Mouse (Mus musculus) heart, adult 2 months (tissue): ENCODE results near the gene Igf2bp3.

Experiments
- CTCF ChIP-seq: fragments of 200-600 bp; IDR thresholded peaks from 2 replicates; pipeline ENCODE4 v1.8.1; 2022; ENCODE audit warnings: antibody characterized with exemption, mild to moderate bottlenecking, moderate library complexity
- EP300 ChIP-seq: fragments of 200-500 bp; IDR thresholded peaks from 2 replicates; pipeline ENCODE4 v1.6.1; 2011; ENCODE audit warnings: low read depth, low read length, control low read depth; ENCODE audit not compliant: insufficient read depth
- POLR2A ChIP-seq: fragments of 200-500 bp; IDR thresholded peaks from 2 replicates; pipeline ENCODE4 v1.6.1; 2011; ENCODE audit warnings: mild to moderate bottlenecking, low read depth, low read length, control low read depth; ENCODE audit not compliant: insufficient read depth

DNA sequence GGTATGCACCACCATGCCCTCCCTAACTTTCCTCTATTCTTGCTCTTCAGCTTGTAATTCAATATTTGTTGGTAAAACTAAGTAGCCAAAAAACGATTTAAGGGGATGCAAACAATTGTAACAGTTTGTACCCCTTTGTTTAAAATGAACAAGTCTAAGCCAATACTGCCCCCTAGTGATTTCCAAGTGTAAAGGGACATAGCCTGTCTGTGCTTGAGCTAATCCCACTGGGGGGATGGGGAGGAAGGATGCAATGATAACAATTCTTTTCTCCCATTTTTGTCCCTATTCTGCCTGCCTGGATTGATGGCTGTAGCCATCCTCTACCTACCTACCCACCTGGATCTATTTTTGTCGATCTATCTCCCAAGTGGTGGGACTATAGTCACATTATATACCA lies 32.5 kb upstream of the Igf2bp3 start:
- TF ChIP-seq CTCF (peak; percentile 81), POLR2A (no peak), EP300 (no peak)
